Mouse (Mus musculus) MEL (cell line): ENCODE results near the gene Sbsn.
A peak's percentile ranks its signal among the peaks of the same experiment; 100 is the strongest.

ENCODE experiments used
- CTCF ChIP-seq, 3 experiments: IDR thresholded peaks in 2 of 3; conservative IDR thresholded peaks in 1 of 3; 2 replicates each; pipeline ENCODE4 v1.5.1; 2011 to 2012; ENCODE audit warnings: low read length in 3 of 3, low read depth in 2 of 3, mild to moderate bottlenecking in 2 of 3, improper control_type of control experiment in 1 of 3, inconsistent platforms in 1 of 3, mixed read lengths in 1 of 3, moderate library complexity in 1 of 3; ENCODE audit not compliant: control insufficient read depth in 1 of 3, insufficient read depth in 1 of 3, poor library complexity in 1 of 3, severe bottlenecking in 1 of 3
- ETS1 ChIP-seq: IDR thresholded peaks from 2 replicates; pipeline ENCODE4 v1.6.1; 2012; ENCODE audit warnings: low read depth, mild to moderate bottlenecking, inconsistent platforms, low read length, improper control_type of control experiment, moderate library complexity
- MAX ChIP-seq: IDR thresholded peaks from 2 replicates; pipeline ENCODE4 v1.6.1; 2011; ENCODE audit warnings: low read length, improper control_type of control experiment
- USF1 ChIP-seq: IDR thresholded peaks from 2 replicates; pipeline ENCODE4 v1.6.1; 2014; ENCODE audit warnings: low read depth, mild to moderate bottlenecking, inconsistent platforms, low read length, improper control_type of control experiment, moderate library complexity

DNA sequence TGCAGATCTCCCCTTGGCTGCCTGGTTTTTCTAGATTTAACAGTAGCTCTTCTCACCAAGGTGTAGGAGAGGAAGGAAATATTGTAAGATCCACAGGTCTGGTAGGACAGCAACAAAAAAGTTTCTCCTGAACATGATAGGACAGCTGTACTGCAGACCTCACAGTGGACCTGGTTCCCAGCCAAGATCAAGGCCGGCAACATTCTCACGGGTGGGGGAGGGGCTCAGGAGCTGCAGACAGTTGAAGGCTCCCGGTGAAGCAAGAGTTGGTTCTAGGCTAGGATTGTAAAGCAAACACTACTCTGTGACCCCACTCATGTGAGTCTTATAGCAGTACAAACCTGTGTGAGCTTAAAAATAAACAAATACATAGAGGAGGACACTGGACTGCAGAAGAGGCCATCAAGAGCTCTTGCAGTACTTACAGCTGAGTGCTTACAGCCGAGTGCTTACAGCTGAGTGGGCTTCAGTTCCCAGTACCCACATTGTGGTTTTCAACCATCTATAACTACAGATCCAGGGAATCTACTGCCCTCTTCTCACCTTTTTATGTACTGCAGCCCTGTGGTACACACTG, 7.2 kb upstream of the Sbsn start:
- TF ChIP-seq ETS1, result no peak
- no peak for TF ChIP-seq USF1
- TF ChIP-seq CTCF (IDR thresholded peaks at IDR 0.05 in 2 of 3, conservative IDR thresholded peaks at IDR 0.05 in 1 of 3; ENCODE audit: control insufficient read depth in 1 of 3, insufficient read depth in 1 of 3, low read depth in 2 of 3, low read length in 3 of 3, poor library complexity in 1 of 3, severe bottlenecking in 1 of 3), result peak in 1 of 3 experiments; percentile 18; a peak in 1 of 6 replicates
- TF ChIP-seq MAX, result no peak
